Mouse (Mus musculus) CH12.LX (cell line): ENCODE measurements at regions not wholly inside any gene's neighbourhood (a gene's known extent, or its start where the extent isn't known, plus 50 kb on each side); places are given as distances from the start of the nearest gene placed in this dataset.

ENCODE experiments used
- DNase-seq: peaks from one replicate; pipeline ENCODE4 v3.0.0-alpha.2; 2013; ENCODE audit errors: extremely low read depth
- H3K27ac ChIP-seq: 2 replicates; pipeline ENCODE4 v1.5.1; 2012; ENCODE audit warnings: low read depth, mild to moderate bottlenecking, control low read depth, moderate library complexity; ENCODE audit not compliant: insufficient read depth
- H3K27me3 ChIP-seq: replicated peaks from 2 replicates; pipeline ENCODE3; 2012; ENCODE audit warnings: inconsistent platforms
- H3K36me3 ChIP-seq, 2 experiments: replicated peaks in 1 of 2; 2 replicates each; pipeline versions ENCODE3 to v1.6.1; 2012; ENCODE audit warnings: inconsistent platforms in 1 of 2, low read length in 1 of 2, mild to moderate bottlenecking in 1 of 2, mixed read lengths in 1 of 2, moderate library complexity in 1 of 2; ENCODE audit not compliant: control insufficient read depth in 1 of 2, insufficient read depth in 1 of 2
- H3K4me1 ChIP-seq, 2 experiments: 2 replicates each; pipeline ENCODE4 v1.6.1; 2012; ENCODE audit warnings: inconsistent platforms in 1 of 2, moderate library complexity in 1 of 2; ENCODE audit not compliant: insufficient read depth in 2 of 2, control insufficient read depth in 1 of 2
- H3K4me2 ChIP-seq: 2 replicates; pipeline ENCODE4 v1.6.1; 2012; ENCODE audit warnings: low read depth, mild to moderate bottlenecking, control low read depth; ENCODE audit not compliant: poor library complexity, insufficient read depth, severe bottlenecking
- H3K4me3 ChIP-seq, 3 experiments: fragments of 150-350 bp in 1 of 3; sonication (generic) in 1 of 3; replicated peaks in 1 of 3; 2 replicates each; pipeline versions ENCODE3 to v1.5.1; 2011 to 2012; ENCODE audit warnings: low read depth in 2 of 3, low read length in 2 of 3, mild to moderate bottlenecking in 2 of 3, moderate library complexity in 2 of 3, control low read depth in 1 of 3, improper control_type of control experiment in 1 of 3, inconsistent platforms in 1 of 3, mixed read lengths in 1 of 3; ENCODE audit not compliant: poor library complexity in 1 of 3
- H3K79me2 ChIP-seq: replicated peaks from 2 replicates; pipeline ENCODE4 v1.6.1; 2012; ENCODE audit warnings: mild to moderate bottlenecking, moderate library complexity; ENCODE audit not compliant: control insufficient read depth, poor library complexity, insufficient read depth, severe bottlenecking; ENCODE audit errors: extremely low read depth
- H3K9ac ChIP-seq: 2 replicates; pipeline ENCODE4 v1.6.1; 2012; ENCODE audit warnings: low read depth, mild to moderate bottlenecking, control low read depth, moderate library complexity; ENCODE audit not compliant: insufficient read depth
- H3K9me3 ChIP-seq: replicated peaks from 2 replicates; pipeline ENCODE3; 2012; ENCODE audit warnings: low read length, inconsistent platforms, mixed read lengths
- BHLHE40 ChIP-seq: IDR thresholded peaks from 2 replicates; pipeline ENCODE4 v1.6.1; 2011; ENCODE audit warnings: mild to moderate bottlenecking, low read depth, low read length, improper control_type of control experiment
- E2F4 ChIP-seq: IDR thresholded peaks from 2 replicates; pipeline ENCODE4 v1.6.1; 2011; ENCODE audit warnings: low read depth, low read length, improper control_type of control experiment; ENCODE audit not compliant: insufficient replicate concordance
- ETS1 ChIP-seq: conservative IDR thresholded peaks from 2 replicates; pipeline ENCODE4 v1.6.1; 2012; ENCODE audit warnings: low read depth, mild to moderate bottlenecking, inconsistent platforms, low read length, improper control_type of control experiment, moderate library complexity
- JUND ChIP-seq: conservative IDR thresholded peaks from 2 replicates; pipeline ENCODE4 v1.6.1; 2011; ENCODE audit warnings: low read depth, low read length, improper control_type of control experiment
- KAT2A ChIP-seq: IDR thresholded peaks from 2 replicates; pipeline ENCODE4 v1.6.1; 2012; ENCODE audit warnings: low read length, improper control_type of control experiment, inconsistent platforms; ENCODE audit not compliant: insufficient replicate concordance
- MAX ChIP-seq: IDR thresholded peaks from 2 replicates; pipeline ENCODE4 v1.6.1; 2011; ENCODE audit warnings: low read length, improper control_type of control experiment
- MEF2A ChIP-seq: IDR thresholded peaks from 2 replicates; pipeline ENCODE4 v1.6.1; 2014; ENCODE audit warnings: low read depth, mild to moderate bottlenecking, inconsistent platforms, low read length, improper control_type of control experiment, borderline replicate concordance
- NRF1 ChIP-seq: IDR thresholded peaks from 2 replicates; pipeline ENCODE4 v1.6.1; 2014; ENCODE audit warnings: low read depth, mild to moderate bottlenecking, inconsistent platforms, low read length, improper control_type of control experiment, moderate library complexity
- SMC3 ChIP-seq: IDR thresholded peaks from 2 replicates; pipeline ENCODE4 v1.6.1; 2011; ENCODE audit warnings: low read depth, low read length, improper control_type of control experiment
- TBP ChIP-seq: conservative IDR thresholded peaks from 2 replicates; pipeline ENCODE4 v1.6.1; 2011; ENCODE audit warnings: low read depth, low read length, improper control_type of control experiment
- TCF12 ChIP-seq: IDR thresholded peaks from 2 replicates; pipeline ENCODE4 v1.6.1; 2014; ENCODE audit warnings: low read depth, mild to moderate bottlenecking, inconsistent platforms, low read length, improper control_type of control experiment
- USF1 ChIP-seq: IDR thresholded peaks from 2 replicates; pipeline ENCODE4 v1.6.1; 2014; ENCODE audit warnings: low read depth, mild to moderate bottlenecking, inconsistent platforms, low read length, improper control_type of control experiment
- ZC3H11A ChIP-seq: IDR thresholded peaks from 2 replicates; pipeline ENCODE4 v1.6.1; 2012; ENCODE audit warnings: low read depth, mild to moderate bottlenecking, inconsistent platforms, low read length, improper control_type of control experiment
- ZKSCAN1 ChIP-seq: IDR thresholded peaks from 2 replicates; pipeline ENCODE4 v1.6.1; 2012; ENCODE audit warnings: low read depth, inconsistent platforms, low read length, improper control_type of control experiment, borderline replicate concordance
- ZNF384 ChIP-seq: IDR thresholded peaks from 2 replicates; pipeline ENCODE4 v1.6.1; 2012; ENCODE audit warnings: low read depth, low read length, improper control_type of control experiment, inconsistent platforms
- dilution Hi-C: fragments of 300-500 bp; cut with MboI; formaldehyde crosslinking; loops from 2 replicates; pipeline ENCODE4 v1.14.3; 2020; ENCODE audit warnings: low sequenced_read_pairs; ENCODE audit not compliant: extremely low pct_unique_long_range_greater_than_20kb, extremely low pct_ligation_motif_present
- in situ Hi-C: fragments of 300-500 bp; cut with MboI; formaldehyde crosslinking; loops from 3 replicates; pipeline ENCODE4 v1.14.3; 2019; ENCODE audit warnings: low sequenced_read_pairs, low pct_ligation_motif_present, low pct_unique_long_range_greater_than_20kb, mixed read lengths

DNA sequence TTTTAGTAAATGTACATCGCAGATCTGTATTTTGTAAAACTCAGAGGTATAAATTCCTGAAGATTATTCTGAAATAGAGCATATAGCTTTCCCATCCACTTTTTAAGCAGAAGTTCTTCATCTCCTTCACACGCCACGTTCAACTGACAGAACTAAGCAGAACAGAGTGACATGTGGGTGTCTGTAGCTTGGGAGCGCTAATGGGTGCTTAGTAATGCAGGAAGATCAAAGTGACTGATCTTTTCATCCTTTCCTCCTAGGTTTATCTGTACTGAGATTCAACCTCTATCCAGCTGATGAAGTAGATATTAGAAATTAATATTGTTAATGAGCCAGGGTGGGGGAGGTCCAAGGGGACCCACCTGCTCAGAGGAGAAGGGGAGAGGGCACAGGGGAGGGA lies 201.8 kb upstream of the Gm9833 start:
- Histone ChIP-seq H3K9ac (no peak overlapping the region), H3K27me3 (peaks cover 24% of the 10 kb centered on the region), H3K9me3 (peaks cover 8% of the 10 kb centered on the region), H3K79me2 (no peaks in the 10 kb centered on the region), H3K4me3 (no peak overlapping the region)
- in situ Hi-C loops = no loop called here
- TF ChIP-seq ZC3H11A (no peak), JUND (no peak), SMC3 (no peak)
- TF ChIP-seq, all 38 proteins: peak for 0
- Histone ChIP-seq H3K27ac (no peak overlapping the region), H3K36me3 (no peaks in the 10 kb centered on the region), H3K4me2 (no peak overlapping the region), H3K4me1 (peaks cover 6 to 17% of the 10 kb centered on the region in 2 experiments; a peak in 3 of 4 replicates)
- no peak for DNase-seq
- dilution Hi-C loops = no loop called here

DNA sequence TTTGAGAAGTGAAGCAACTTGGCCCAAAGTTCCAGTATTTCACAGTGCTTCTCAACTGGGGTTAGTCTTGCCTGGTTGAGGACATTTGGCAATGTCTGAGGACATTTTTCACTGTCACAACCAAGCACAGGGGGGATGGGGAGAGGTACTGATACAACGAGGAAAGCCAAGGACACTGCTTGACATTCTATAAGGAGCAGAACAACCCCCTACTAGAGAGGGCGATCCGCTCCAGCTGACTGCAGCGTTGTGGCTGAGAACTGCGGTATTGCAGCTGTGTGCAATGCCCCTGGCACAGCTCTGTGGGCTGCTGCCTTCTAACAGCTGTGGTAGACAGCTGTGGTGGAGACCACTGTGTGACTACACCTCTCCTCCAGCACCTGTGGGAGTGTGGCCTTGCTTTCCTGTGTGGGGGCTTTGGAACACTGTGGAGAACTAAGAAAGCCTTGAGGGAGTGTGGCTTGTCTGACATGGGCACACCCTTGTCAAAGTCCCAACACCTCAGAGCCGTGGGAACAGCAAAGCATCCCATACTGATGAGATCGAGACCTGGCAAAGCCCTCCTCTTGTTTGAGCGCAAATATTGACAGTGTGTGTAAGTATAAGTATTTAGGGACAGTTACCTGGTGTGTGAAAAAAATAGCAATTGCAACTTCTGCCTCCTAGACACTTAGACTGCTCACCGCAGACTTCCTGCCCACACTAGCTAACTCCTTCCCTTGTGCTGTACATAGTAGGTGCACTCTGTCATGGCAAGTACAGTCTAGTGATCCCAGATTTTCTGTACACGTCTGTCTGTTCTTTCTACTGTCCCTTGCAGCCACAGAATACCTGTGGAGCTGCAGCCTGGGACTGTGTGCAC lies 200.9 kb upstream of the Gm9833 start:
- peaks cover 8% of the 10 kb centered on the region for H3K9me3 ChIP-seq
- peaks cover 29% of the 10 kb centered on the region for H3K27me3 ChIP-seq
- no peaks in the 10 kb centered on the region for H3K36me3 ChIP-seq
- peak; percentile 59 for DNase-seq
- TF ChIP-seq ETS1 (peak; percentile 73), MAX (no peak), ZNF384 (no peak), TCF12 (peak; percentile 86), TBP (no peak), KAT2A (no peak), BHLHE40 (peak; percentile 48; the same call in 1 of the 2 replicates), ZKSCAN1 (peak; percentile 20; the same call in 1 of the 2 replicates)
- no peak overlapping the region for H3K4me3 ChIP-seq
- no peak overlapping the region for H3K4me2 ChIP-seq
- no peaks in the 10 kb centered on the region for H3K79me2 ChIP-seq
- H3K27ac ChIP-seq = no peak overlapping the region
- peaks cover 6 to 25% of the 10 kb centered on the region in 2 experiments; a peak in 3 of 4 replicates for H3K4me1 ChIP-seq
- dilution Hi-C loops = no loop called here
- in situ Hi-C loops = no loop called here
- H3K9ac ChIP-seq = no peak overlapping the region

DNA sequence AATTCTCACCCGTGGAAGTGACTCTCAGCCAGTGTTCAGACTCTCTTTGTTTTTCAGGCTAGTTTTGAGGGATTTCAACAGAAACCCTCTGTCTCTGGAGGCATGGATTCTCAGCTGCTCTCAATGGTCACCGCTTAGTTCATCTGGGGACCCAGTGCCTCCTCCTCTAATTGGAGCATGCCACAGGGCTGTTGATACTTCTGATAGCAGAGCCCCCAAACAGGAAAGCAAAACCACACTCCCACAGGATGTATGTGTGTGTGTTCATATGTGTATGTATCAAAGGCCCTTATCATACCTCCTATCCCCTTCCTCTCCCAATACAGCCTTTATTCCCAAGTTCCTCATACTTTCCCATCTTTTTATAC lies 200.3 kb upstream of the Gm9833 start:
- Histone ChIP-seq H3K4me1 (peaks cover 7 to 32% of the 10 kb centered on the region in 2 experiments; a peak in 3 of 4 replicates), H3K36me3 (no peaks in the 10 kb centered on the region), H3K9me3 (peaks cover 8% of the 10 kb centered on the region), H3K4me3 (no peak overlapping the region), H3K4me2 (no peak overlapping the region), H3K27ac (no peak overlapping the region), H3K9ac (no peak overlapping the region), H3K27me3 (peaks cover 29% of the 10 kb centered on the region), H3K79me2 (no peaks in the 10 kb centered on the region)
- dilution Hi-C loops (no loop called here), in situ Hi-C loops (no loop called here)
- TF ChIP-seq NRF1 (no peak), ZNF384 (no peak), E2F4 (no peak), MEF2A (no peak), ZC3H11A (no peak), BHLHE40 (no peak), USF1 (no peak), MAX (no peak)
- DNase-seq = no peak
